Mouse (Mus musculus): ENCODE measurements around the gene Nrtn. TPM values are rescaled to one million over a fixed set of nuclear protein-coding genes. Genes with fewer than 3 reads are reported as not detected.

Nrtn gene
- polyA plus RNA-seq, 1 experiment from 2014 or later = 4.5 TPM

DNA sequence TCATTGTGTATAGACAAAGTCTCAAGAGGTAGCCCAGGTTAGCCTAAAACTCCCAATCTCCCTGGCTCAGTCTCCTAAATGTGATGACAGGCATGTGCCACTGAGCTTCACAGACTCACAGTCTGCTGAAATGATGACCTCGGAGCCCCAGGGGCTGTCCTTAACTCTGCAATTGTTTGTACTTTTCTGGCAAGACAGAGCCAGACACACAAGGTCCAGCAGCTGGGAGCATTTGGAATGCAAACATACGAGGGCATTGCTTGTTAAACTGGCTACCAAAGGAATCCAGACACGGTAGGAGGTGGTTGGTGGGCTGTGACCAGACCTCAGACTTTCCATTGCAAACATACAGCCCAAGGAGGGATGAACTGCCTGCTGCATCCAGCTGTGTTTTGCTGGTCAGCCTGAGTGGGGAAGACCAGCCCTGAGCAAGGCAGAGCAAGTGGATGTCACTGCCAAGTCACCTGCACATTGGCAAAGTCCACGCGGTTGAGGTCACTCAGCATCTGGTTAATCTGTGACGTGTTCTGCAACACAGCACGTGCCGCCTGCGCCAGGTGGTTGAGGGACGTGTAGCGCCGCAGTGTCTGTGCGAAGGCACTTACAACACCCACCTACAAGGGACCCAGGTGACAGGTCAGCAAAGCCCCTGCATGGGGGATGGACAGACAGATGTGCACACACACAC lies 23.1 kb upstream of the Nrtn start:
- Histone ChIP-seq H3K9me3 (replicated peaks; ENCODE audit: control insufficient read depth, low read length) (peaks cover 6% of the 10 kb centered on the region; the same call in 1 of the 2 replicates), H3K27ac (ENCODE audit: low read length) (no peak overlapping the region), H3K4me3 (replicated peaks; ENCODE audit: low read length) (no peak overlapping the region), H3K36me3 (ENCODE audit: control insufficient read depth, insufficient read depth, low read length) (peaks cover 8% of the 10 kb centered on the region), H3K9ac (ENCODE audit: low read length) (no peak overlapping the region), H3K27me3 (ENCODE audit: control insufficient read depth, insufficient read depth, low read length) (no peaks in the 10 kb centered on the region), H3K4me1 (ENCODE audit: control insufficient read depth, insufficient read depth, low read length) (peaks cover 6% of the 10 kb centered on the region; the same call in 1 of the 2 replicates), H3K4me2 (ENCODE audit: low read depth, low read length) (no peak overlapping the region)
- WGBS = 71% methylated on average over 13 of the region's 13 CpGs
- ATAC-seq (ENCODE audit: insufficient read depth, low FRiP score) = no peak

- no peak overlapping the region for H3K4me3 ChIP-seq (replicated peaks; ENCODE audit: low read length)
- ATAC-seq (ENCODE audit: insufficient read depth, low FRiP score) = peak; percentile 81; the same call in 1 of the 2 replicates
- H3K36me3 ChIP-seq (ENCODE audit: control insufficient read depth, insufficient read depth, low read length) = peaks cover 8% of the 10 kb centered on the region
- WGBS = 52% methylated on average over 3 of the region's 3 CpGs
- no peak overlapping the region for H3K9ac ChIP-seq (ENCODE audit: low read length)
- peak overlapping the region; percentile 26; the same call in 1 of the 2 replicates for H3K27ac ChIP-seq (ENCODE audit: low read length)
- H3K4me2 ChIP-seq (ENCODE audit: low read depth, low read length) = no peak overlapping the region
- H3K9me3 ChIP-seq (replicated peaks; ENCODE audit: control insufficient read depth, low read length) = peaks cover 6% of the 10 kb centered on the region; the same call in 1 of the 2 replicates
- no peaks in the 10 kb centered on the region for H3K27me3 ChIP-seq (ENCODE audit: control insufficient read depth, insufficient read depth, low read length)
- peaks cover 6% of the 10 kb centered on the region; the same call in 1 of the 2 replicates for H3K4me1 ChIP-seq (ENCODE audit: control insufficient read depth, insufficient read depth, low read length)
Observed at GRCm38 (mm10) chr17:56778779-56779362, 21.5 kb upstream of the Nrtn start.

- no peak for ATAC-seq (ENCODE audit: insufficient read depth, low FRiP score)
- Histone ChIP-seq H3K4me1 (ENCODE audit: control insufficient read depth, insufficient read depth, low read length) (peaks cover 6% of the 10 kb centered on the region; the same call in 1 of the 2 replicates), H3K27me3 (ENCODE audit: control insufficient read depth, insufficient read depth, low read length) (no peaks in the 10 kb centered on the region), H3K9me3 (replicated peaks; ENCODE audit: control insufficient read depth, low read length) (peaks cover 6% of the 10 kb centered on the region; the same call in 1 of the 2 replicates), H3K27ac (ENCODE audit: low read length) (no peak overlapping the region), H3K9ac (ENCODE audit: low read length) (no peak overlapping the region), H3K4me2 (ENCODE audit: low read depth, low read length) (no peak overlapping the region), H3K4me3 (replicated peaks; ENCODE audit: low read length) (no peak overlapping the region), H3K36me3 (ENCODE audit: control insufficient read depth, insufficient read depth, low read length) (peaks cover 8% of the 10 kb centered on the region)
- WGBS = 95% methylated on average over 11 of the region's 11 CpGs
Observed at GRCm38 (mm10) chr17:56777568-56777967, 20.2 kb upstream of the Nrtn start.

DNA sequence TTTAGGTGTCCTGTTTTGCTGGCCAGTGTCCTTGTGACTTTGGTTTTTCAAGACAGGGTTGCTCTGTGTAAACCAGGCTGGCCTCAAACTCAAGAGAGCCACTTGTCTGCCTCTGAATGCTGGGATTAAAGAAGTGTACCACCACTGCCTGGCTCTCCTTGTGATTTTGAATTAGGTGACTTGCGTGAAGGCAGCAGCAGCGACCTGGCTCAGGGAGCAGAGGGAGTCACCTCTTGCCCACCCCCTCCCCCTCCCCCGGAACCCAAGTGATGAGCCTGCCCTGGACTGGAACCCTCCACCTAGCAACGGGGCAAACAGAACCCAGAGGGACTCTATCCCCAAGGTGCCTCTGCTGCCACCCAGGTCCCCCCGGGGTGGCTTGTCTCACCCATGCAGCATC lies 12.6 kb upstream of the Nrtn start, which contains the start of gene Prr22:
Gene Prr22, plus strand, starts transcription at position 301 of the 400 bp plus-strand sequence.
- H3K36me3 ChIP-seq (ENCODE audit: control insufficient read depth, insufficient read depth, low read length) = peaks cover 26% of the 10 kb centered on the region
- peaks cover 5% of the 10 kb centered on the region for H3K4me1 ChIP-seq (ENCODE audit: control insufficient read depth, insufficient read depth, low read length)
- WGBS = 94% methylated on average over 5 of the region's 5 CpGs
- H3K9ac ChIP-seq (ENCODE audit: low read length) = no peak within 1 kb of the TSS
- H3K27me3 ChIP-seq (ENCODE audit: control insufficient read depth, insufficient read depth, low read length) = no peaks in the 10 kb centered on the region
- no peaks in the 10 kb centered on the region for H3K9me3 ChIP-seq (replicated peaks; ENCODE audit: control insufficient read depth, low read length)
- H3K27ac ChIP-seq (ENCODE audit: low read length) = no peak within 1 kb of the TSS
- H3K4me3 ChIP-seq (replicated peaks; ENCODE audit: low read length) = no peak within 1 kb of the TSS
- no peak within 1 kb of the TSS for H3K4me2 ChIP-seq (ENCODE audit: low read depth, low read length)
- no peak for ATAC-seq (ENCODE audit: insufficient read depth, low FRiP score)

GRCm38 (mm10) chr17:56768941-56769340 lies 11.6 kb upstream of the Nrtn start:
- H3K36me3 ChIP-seq (ENCODE audit: control insufficient read depth, insufficient read depth, low read length) = peaks cover 26% of the 10 kb centered on the region
- no peaks in the 10 kb centered on the region for H3K27me3 ChIP-seq (ENCODE audit: control insufficient read depth, insufficient read depth, low read length)
- ATAC-seq (ENCODE audit: insufficient read depth, low FRiP score) = no peak
- H3K9ac ChIP-seq (ENCODE audit: low read length) = no peak overlapping the region
- WGBS = 93% methylated on average over 11 of the region's 11 CpGs
- no peak overlapping the region for H3K4me3 ChIP-seq (replicated peaks; ENCODE audit: low read length)
- H3K4me1 ChIP-seq (ENCODE audit: control insufficient read depth, insufficient read depth, low read length) = peaks cover 5% of the 10 kb centered on the region
- H3K4me2 ChIP-seq (ENCODE audit: low read depth, low read length) = no peak overlapping the region
- H3K9me3 ChIP-seq (replicated peaks; ENCODE audit: control insufficient read depth, low read length) = no peaks in the 10 kb centered on the region
- H3K27ac ChIP-seq (ENCODE audit: low read length) = no peak overlapping the region

DNA sequence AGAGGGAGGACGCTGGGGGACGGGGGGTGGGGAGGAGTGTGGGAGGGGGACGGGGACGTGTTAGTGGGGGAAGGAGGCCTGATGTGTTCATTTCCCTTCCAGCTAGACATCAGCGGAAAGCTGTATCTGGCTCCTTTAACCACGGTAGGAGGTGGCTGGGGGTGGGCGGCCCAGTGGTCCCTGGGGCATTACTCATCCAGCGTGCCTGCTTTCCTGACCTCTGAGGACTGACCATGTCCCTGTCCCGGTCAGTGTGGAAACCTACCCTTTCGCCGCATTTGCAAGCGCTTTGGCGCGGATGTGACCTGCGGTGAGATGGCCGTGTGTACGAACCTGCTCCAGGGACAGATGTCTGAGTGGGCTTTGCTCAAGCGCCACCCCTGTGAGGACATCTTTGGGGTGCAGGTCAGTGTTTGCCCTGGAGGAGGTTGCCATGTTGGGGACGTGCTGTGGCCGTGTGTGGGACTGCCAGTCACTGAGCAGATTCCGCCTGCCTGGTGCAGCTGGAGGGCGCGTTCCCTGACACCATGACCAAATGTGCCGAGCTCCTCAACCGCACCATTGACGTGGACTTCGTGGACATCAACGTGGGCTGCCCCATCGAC lies 10.3 kb upstream of the Nrtn start:
- H3K4me2 ChIP-seq (ENCODE audit: low read depth, low read length) = no peak overlapping the region
- 92% methylated on average over 29 of the region's 29 CpGs for WGBS
- no peaks in the 10 kb centered on the region for H3K27me3 ChIP-seq (ENCODE audit: control insufficient read depth, insufficient read depth, low read length)
- H3K9ac ChIP-seq (ENCODE audit: low read length) = no peak overlapping the region
- H3K36me3 ChIP-seq (ENCODE audit: control insufficient read depth, insufficient read depth, low read length) = peaks cover 26% of the 10 kb centered on the region
- H3K27ac ChIP-seq (ENCODE audit: low read length) = no peak overlapping the region
- no peaks in the 10 kb centered on the region for H3K9me3 ChIP-seq (replicated peaks; ENCODE audit: control insufficient read depth, low read length)
- H3K4me1 ChIP-seq (ENCODE audit: control insufficient read depth, insufficient read depth, low read length) = peaks cover 12% of the 10 kb centered on the region
- no peak overlapping the region for H3K4me3 ChIP-seq (replicated peaks; ENCODE audit: low read length)
- ATAC-seq (ENCODE audit: insufficient read depth, low FRiP score) = no peak

- Histone ChIP-seq H3K4me1 (ENCODE audit: control insufficient read depth, insufficient read depth, low read length) (peaks cover 17% of the 10 kb centered on the region), H3K36me3 (ENCODE audit: control insufficient read depth, insufficient read depth, low read length) (peaks cover 26% of the 10 kb centered on the region), H3K27ac (ENCODE audit: low read length) (no peak overlapping the region), H3K27me3 (ENCODE audit: control insufficient read depth, insufficient read depth, low read length) (no peaks in the 10 kb centered on the region), H3K4me3 (replicated peaks; ENCODE audit: low read length) (no peak overlapping the region), H3K9ac (ENCODE audit: low read length) (no peak overlapping the region), H3K4me2 (ENCODE audit: low read depth, low read length) (no peak overlapping the region), H3K9me3 (replicated peaks; ENCODE audit: control insufficient read depth, low read length) (no peaks in the 10 kb centered on the region)
- no peak for ATAC-seq (ENCODE audit: insufficient read depth, low FRiP score)
- 94% methylated on average over 27 of the region's 27 CpGs for WGBS
Observed at GRCm38 (mm10) chr17:56766631-56767405, 9.5 kb upstream of the Nrtn start.

DNA sequence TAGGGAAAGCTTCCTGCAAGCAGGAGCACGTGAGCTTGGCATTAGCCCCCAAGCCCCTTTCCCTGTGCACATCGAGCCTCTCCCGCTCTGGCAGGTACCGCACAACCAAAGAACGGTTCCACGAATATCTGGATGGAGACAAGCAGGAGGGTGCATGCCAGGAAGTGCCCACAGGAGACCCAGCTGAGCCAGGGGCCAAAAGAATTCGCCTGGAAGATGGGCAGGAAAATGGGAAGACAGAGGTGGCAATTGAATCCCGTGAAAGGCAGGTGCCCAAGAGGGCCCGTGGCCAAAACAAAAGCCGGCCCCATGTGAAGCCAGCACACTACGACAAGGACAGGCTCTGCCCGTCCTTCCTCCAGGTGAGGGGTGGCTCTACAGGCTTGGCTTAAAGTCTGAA lies 8.1 kb upstream of the Nrtn start:
- H3K4me2 ChIP-seq (ENCODE audit: low read depth, low read length) = peak overlapping the region; percentile 96
- H3K9me3 ChIP-seq (replicated peaks; ENCODE audit: control insufficient read depth, low read length) = no peaks in the 10 kb centered on the region
- no peaks in the 10 kb centered on the region for H3K27me3 ChIP-seq (ENCODE audit: control insufficient read depth, insufficient read depth, low read length)
- H3K27ac ChIP-seq (ENCODE audit: low read length) = peak overlapping the region; percentile 97
- WGBS = 55% methylated on average over 12 of the region's 12 CpGs
- H3K4me1 ChIP-seq (ENCODE audit: control insufficient read depth, insufficient read depth, low read length) = peaks cover 21% of the 10 kb centered on the region
- H3K36me3 ChIP-seq (ENCODE audit: control insufficient read depth, insufficient read depth, low read length) = peaks cover 26% of the 10 kb centered on the region
- H3K4me3 ChIP-seq (replicated peaks; ENCODE audit: low read length) = peak overlapping the region; percentile 69
- H3K9ac ChIP-seq (ENCODE audit: low read length) = peak overlapping the region; percentile 93
- no peak for ATAC-seq (ENCODE audit: insufficient read depth, low FRiP score)
